Comparison of ENCODE assay signal across 11 mouse cellular contexts in genomic region chr11:63168551-63169258, GRCm38 (mm10). TPM values are rescaled to one million over a fixed set of nuclear protein-coding genes. Genes with fewer than 3 reads are reported as not detected.
DNase-seq lines count a peak whose midpoint lies in the region; ATAC-seq and TF ChIP-seq lines count a peak whose summit lies in the region.
"Had no signal": no experiment of that assay in that cellular context is flagged by ENCODE, and none has a peak within 500 bp of the region (broad histone marks: within the 10 kb centered on the region; RNA-seq: fewer than 3 reads in every experiment).

No protein-coding gene starts in this region.

- peak; percentile 19; the same call in 1 of the 2 replicates for TF ChIP-seq CTCF in gastrocnemius, adult 2 months (IDR thresholded peaks at IDR 0.05)

- H3K27me3 ChIP-seq in limb, embryonic 12.5 days = no peaks in the 10 kb centered on the region
- no peaks in the 10 kb centered on the region for H3K27me3 ChIP-seq in hindbrain, embryonic 14.5 days (ENCODE audit: control insufficient read depth, insufficient read depth, low read length)
- H3K27me3 ChIP-seq: midbrain, embryonic 13.5 days had no signal

- no peak overlapping the region for H3K9ac ChIP-seq in limb, embryonic 12.5 days (replicated peaks)
- H3K9ac ChIP-seq in hindbrain, embryonic 14.5 days = no peak overlapping the region
- H3K9ac ChIP-seq: midbrain, embryonic 13.5 days had no signal

- H3K4me1 ChIP-seq in limb, embryonic 12.5 days (replicated peaks) = peaks cover 10% of the 10 kb centered on the region
- no peaks in the 10 kb centered on the region for H3K4me1 ChIP-seq in hindbrain, embryonic 14.5 days (replicated peaks; ENCODE audit: control insufficient read depth, insufficient read depth, low read length)
- H3K4me1 ChIP-seq: midbrain, embryonic 13.5 days had no signal

- H3K4me3 ChIP-seq in gastrocnemius, adult 2 months = no peak overlapping the region; the same call in 1 of the 2 replicates
- H3K4me3 ChIP-seq in limb, embryonic 12.5 days (replicated peaks) = no peak overlapping the region
- H3K4me3 ChIP-seq in hindbrain, embryonic 14.5 days (replicated peaks; ENCODE audit: low read length) = no peak overlapping the region
- H3K4me3 ChIP-seq: midbrain, embryonic 13.5 days had no signal

- 24% methylated on average over 9 of the region's 9 CpGs for WGBS in limb, embryonic 12.5 days
- WGBS in hindbrain, embryonic 14.5 days = 61% methylated on average over 9 of the region's 9 CpGs

- H3K9me3 ChIP-seq in limb, embryonic 12.5 days = no peaks in the 10 kb centered on the region
- no peaks in the 10 kb centered on the region for H3K9me3 ChIP-seq in hindbrain, embryonic 14.5 days (ENCODE audit: control insufficient read depth, low read length)
- H3K9me3 ChIP-seq: midbrain, embryonic 13.5 days had no signal

- H3K27ac ChIP-seq in gastrocnemius, adult 2 months = peak overlapping the region; percentile 65
- H3K27ac ChIP-seq in limb, embryonic 12.5 days = peak overlapping the region; percentile 56; the same call in 1 of the 2 replicates
- no peak overlapping the region for H3K27ac ChIP-seq in hindbrain, embryonic 14.5 days
- H3K27ac ChIP-seq: midbrain, embryonic 13.5 days had no signal

- ATAC-seq in limb, embryonic 12.5 days (ENCODE audit: insufficient number of reproducible peaks, insufficient read depth, low FRiP score, low TSS enrichment, low read depth) = no peak
- no peak for ATAC-seq in hindbrain, embryonic 14.5 days (ENCODE audit: low FRiP score)
- no peak for ATAC-seq in cerebellum, adult (ENCODE audit: insufficient number of reproducible peaks, low FRiP score, low TSS enrichment)
- ATAC-seq: midbrain, embryonic 13.5 days had no signal

- no peak for DNase-seq in gastrocnemius, adult 2 months
- no peak for DNase-seq in gastrocnemius, postnatal 10 days
- DNase-seq in 3T3-L1 (ENCODE audit: low read depth, low spot score) = peak; percentile 67
- DNase-seq in forelimb bud, embryonic 11.5 days (ENCODE audit: low read depth, low spot score) = peak; percentile 38
- DNase-seq in ovary, adult 18-20 months (ENCODE audit: low spot score) = no peak
- DNase-seq in hindbrain, embryonic 14.5 days (ENCODE audit: low spot score) = no peak
- DNase-seq: cerebellum, adult 9-10 months; thymus, postnatal 25 days had no signal

- H3K36me3 ChIP-seq in limb, embryonic 12.5 days = no peaks in the 10 kb centered on the region
- no peaks in the 10 kb centered on the region for H3K36me3 ChIP-seq in hindbrain, embryonic 14.5 days (replicated peaks; ENCODE audit: control insufficient read depth, insufficient read depth)
- H3K36me3 ChIP-seq: midbrain, embryonic 13.5 days had no signal

- intact Hi-C loops in gastrocnemius, adult 2 months (cut with DNase I) = loop anchor here (10.0 kb wide), 1 partner anchor 414 kb away; the partner anchor contains the start of gene Gm10428

- H3K4me2 ChIP-seq in limb, embryonic 12.5 days = peak overlapping the region; percentile 4; the same call in 1 of the 2 replicates
- no peak overlapping the region for H3K4me2 ChIP-seq in hindbrain, embryonic 14.5 days (replicated peaks)
- H3K4me2 ChIP-seq: midbrain, embryonic 13.5 days had no signal

RNA-seq across cellular contexts. Expression of gene Pmp22, which starts 39.9 kb away (rescaled TPM):
- total RNA-seq in gastrocnemius, adult 2 months (2021) = 10 to 100 TPM; 28.8 to 43.1 TPM
- 100 to 1,000 TPM; 266 to 376 TPM for total RNA-seq in gastrocnemius, postnatal 10 days (2021)
- polyA plus RNA-seq in limb, embryonic 12.5 days (2016; fragmentation: Nextera tagmentation; extraction: Ambion mirVana) = 56.8 and 65.1 TPM in 2 replicates
- 39.7 and 41.1 TPM in 2 replicates for polyA plus RNA-seq in hindbrain, embryonic 14.5 days (2014; fragmentation: Nextera tagmentation; extraction: Ambion mirVana)

Comparison
In these comparisons a context has a peak if more than half of its experiments do, and no peak if none do; other contexts are left out.
1. RNA of gene Pmp22, which starts 39.9 kb away (total RNA-seq): 266 to 376 TPM in gastrocnemius, postnatal 10 days; 28.8 to 43.1 TPM in gastrocnemius, adult 2 months; every median in the first group is over 4 times any median in the second.
2. DNase-seq: peak in 3T3-L1 (single experiment) and forelimb bud, embryonic 11.5 days (single experiment); none in gastrocnemius, adult 2 months (single experiment), gastrocnemius, postnatal 10 days (single experiment), ovary, adult 18-20 months (single experiment) and hindbrain, embryonic 14.5 days (single experiment).